26 mouse cellular contexts compared by ENCODE assay signal in the genomic region with DNA sequence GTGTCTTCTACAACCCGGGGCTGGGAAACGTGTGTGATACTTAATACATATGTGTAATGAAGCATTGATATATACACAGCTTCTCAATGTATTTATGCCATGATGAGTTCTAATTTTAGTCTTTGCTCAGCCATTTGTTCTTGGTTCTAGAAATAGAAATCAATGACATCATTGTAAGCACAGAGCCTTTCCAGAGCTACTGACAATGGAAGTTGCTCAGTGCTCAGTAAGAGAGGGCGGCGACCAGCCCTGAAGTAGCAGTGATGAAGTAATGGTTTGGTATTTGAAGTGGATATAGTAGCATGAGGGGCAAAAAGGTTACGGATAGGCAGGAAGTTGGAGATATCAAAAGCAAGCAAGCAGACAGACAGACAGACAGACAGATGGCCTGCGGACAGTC.
A peak's percentile ranks its signal among the peaks of the same experiment; 100 is the strongest.
DNase-seq lines count a peak whose midpoint lies in the region; ATAC-seq and TF ChIP-seq lines count a peak whose summit lies in the region.
"Had no signal": no experiment of that assay in that cellular context is flagged by ENCODE, and none has a peak within 500 bp of the region (broad histone marks: within the 10 kb centered on the region; RNA-seq: fewer than 3 reads in every experiment).

No protein-coding gene starts in this region.

- 60% methylated on average over 6 of the region's 6 CpGs for WGBS in heart, embryonic 10.5 days
- 47% methylated on average over 6 of the region's 6 CpGs for WGBS in heart, embryonic 13.5 days
- 49% methylated on average over 6 of the region's 6 CpGs for WGBS in heart, embryonic 16.5 days
- WGBS in heart, adult 2 months, result 43% methylated on average over 6 of the region's 6 CpGs
- WGBS in lung, postnatal 0 days, result 60% methylated on average over 6 of the region's 6 CpGs
- WGBS in lung, adult 2 months, result 54% methylated on average over 6 of the region's 6 CpGs

- no peak for TF ChIP-seq EP300 in heart, adult 2 months (IDR thresholded peaks at IDR 0.05; ENCODE audit: insufficient read depth, low read depth, low read length)
- no peak for TF ChIP-seq EP300 in lung, postnatal 0 days (IDR thresholded peaks at IDR 0.05)

- H3K9me3 ChIP-seq in heart, embryonic 10.5 days, result no peaks in the 10 kb centered on the region
- H3K9me3 ChIP-seq in heart, embryonic 13.5 days, result 0 out of 2 replicates have a peak, but pooled peaks cover 8% of the 10 kb centered on the region
- H3K9me3 ChIP-seq in heart, embryonic 16.5 days (replicated peaks; ENCODE audit: control insufficient read depth, low read length), result 0 out of 2 replicates have a peak, but pooled peaks cover 3% of the 10 kb centered on the region
- no peaks in the 10 kb centered on the region for H3K9me3 ChIP-seq in lung, postnatal 0 days (ENCODE audit: low read length)
- H3K9me3 ChIP-seq: embryonic facial prominence, embryonic 10.5 days; embryonic facial prominence, embryonic 13.5 days; forebrain, embryonic 12.5 days; forebrain, embryonic 15.5 days; hindbrain, embryonic 12.5 days; hindbrain, embryonic 15.5 days had no signal

- DNase-seq in heart, embryonic 10.5 days (ENCODE audit: low spot score), result no peak
- no peak for DNase-seq in heart, adult 18-20 months
- no peak for DNase-seq in heart, postnatal 25 days (ENCODE audit: low spot score)
- no peak for DNase-seq in heart, adult 2 months
- DNase-seq in lung, postnatal 0 days (ENCODE audit: low spot score), result peak; percentile 12
- no peak for DNase-seq in lung, adult 2 months
- DNase-seq: adrenal gland, adult 8-10 months; adrenal gland, postnatal 25 days; cerebellum, adult 11-12 months; cerebellum, adult 8-10 months; cerebellum, postnatal 10 days; cerebellum, postnatal 36 days; embryo, embryonic 11 days; gastrocnemius, postnatal 25 days; kidney, adult 2 months had no signal

- peaks cover 13% of the 10 kb centered on the region for H3K4me1 ChIP-seq in heart, embryonic 10.5 days
- H3K4me1 ChIP-seq in heart, embryonic 13.5 days, result peaks cover 31% of the 10 kb centered on the region
- H3K4me1 ChIP-seq in heart, embryonic 16.5 days (ENCODE audit: control insufficient read depth, insufficient read depth, low read length), result peaks cover 15% of the 10 kb centered on the region
- no peaks in the 10 kb centered on the region for H3K4me1 ChIP-seq in heart, adult 2 months (ENCODE audit: control insufficient read depth, insufficient read depth, low read length)
- no peaks in the 10 kb centered on the region for H3K4me1 ChIP-seq in lung, postnatal 0 days (ENCODE audit: insufficient read depth, low read depth, low read length)
- H3K4me1 ChIP-seq in lung, adult 2 months (ENCODE audit: control insufficient read depth, insufficient read depth, low read length), result no peaks in the 10 kb centered on the region
- H3K4me1 ChIP-seq: embryonic facial prominence, embryonic 10.5 days; forebrain, embryonic 12.5 days; hindbrain, embryonic 12.5 days; hindbrain, embryonic 15.5 days had no signal

- H3K9ac ChIP-seq in heart, embryonic 13.5 days, result no peak overlapping the region
- no peak overlapping the region for H3K9ac ChIP-seq in heart, embryonic 16.5 days (ENCODE audit: low read length)
- H3K9ac ChIP-seq in heart, adult 2 months (ENCODE audit: low read depth, low read length), result no peak overlapping the region
- no peak overlapping the region for H3K9ac ChIP-seq in lung, postnatal 0 days (replicated peaks; ENCODE audit: low read depth)
- H3K9ac ChIP-seq: embryonic facial prominence, embryonic 13.5 days; forebrain, embryonic 12.5 days; forebrain, embryonic 15.5 days; hindbrain, embryonic 12.5 days; hindbrain, embryonic 15.5 days had no signal

- no peak for TF ChIP-seq POLR2A in heart, adult 2 months (IDR thresholded peaks at IDR 0.05; ENCODE audit: insufficient read depth, low read depth, low read length)
- TF ChIP-seq POLR2A in lung, adult 2 months (IDR thresholded peaks at IDR 0.05; ENCODE audit: borderline replicate concordance, extremely low read depth, low read depth, low read length), result no peak

- intact Hi-C loops in heart, postnatal 25 days (cut with DNase I), result no loop called here
- intact Hi-C loops in heart, adult 2 months (cut with DNase I), result no loop called here

- no peaks in the 10 kb centered on the region for H3K79me2 ChIP-seq in heart, adult 2 months (replicated peaks; ENCODE audit: control insufficient read depth, insufficient read depth, low read length)

- H3K27ac ChIP-seq in heart, embryonic 10.5 days, result peak overlapping the region; percentile 74; the same call in 1 of the 2 replicates
- H3K27ac ChIP-seq in heart, embryonic 13.5 days (replicated peaks), result peak overlapping the region; percentile 76
- H3K27ac ChIP-seq in heart, embryonic 16.5 days (ENCODE audit: low read length), result peak overlapping the region; percentile 53
- no peak overlapping the region for H3K27ac ChIP-seq in heart, adult 2 months
- no peak overlapping the region for H3K27ac ChIP-seq in lung, postnatal 0 days (ENCODE audit: low read length)
- H3K27ac ChIP-seq: embryonic facial prominence, embryonic 10.5 days; embryonic facial prominence, embryonic 13.5 days; forebrain, embryonic 12.5 days; forebrain, embryonic 15.5 days; hindbrain, embryonic 12.5 days; hindbrain, embryonic 15.5 days had no signal

- H3K4me3 ChIP-seq in heart, embryonic 10.5 days, result no peak overlapping the region
- H3K4me3 ChIP-seq in heart, embryonic 13.5 days, result no peak overlapping the region
- no peak overlapping the region for H3K4me3 ChIP-seq in heart, embryonic 16.5 days (ENCODE audit: low read length)
- no peak overlapping the region for H3K4me3 ChIP-seq in heart, adult 2 months
- H3K4me3 ChIP-seq in lung, postnatal 0 days (ENCODE audit: low read depth, low read length), result no peak overlapping the region
- H3K4me3 ChIP-seq in lung, adult 2 months (replicated peaks; ENCODE audit: extremely low read depth, low read depth, low read length), result no peak overlapping the region
- H3K4me3 ChIP-seq: embryonic facial prominence, embryonic 10.5 days; embryonic facial prominence, embryonic 13.5 days; erythroblast, embryonic 14.5 days; forebrain, embryonic 12.5 days; forebrain, embryonic 15.5 days; hindbrain, embryonic 12.5 days; hindbrain, embryonic 15.5 days had no signal

- H3K27me3 ChIP-seq in heart, embryonic 10.5 days (ENCODE audit: insufficient read depth, poor library complexity, severe bottlenecking), result no peaks in the 10 kb centered on the region
- H3K27me3 ChIP-seq in heart, embryonic 13.5 days (replicated peaks), result no peaks in the 10 kb centered on the region
- no peaks in the 10 kb centered on the region for H3K27me3 ChIP-seq in heart, embryonic 16.5 days (ENCODE audit: control insufficient read depth, insufficient read depth, low read length)
- no peaks in the 10 kb centered on the region for H3K27me3 ChIP-seq in heart, adult 2 months (ENCODE audit: control insufficient read depth, insufficient read depth, low read length)
- H3K27me3 ChIP-seq in lung, postnatal 0 days (replicated peaks; ENCODE audit: insufficient read depth, low read length), result no peaks in the 10 kb centered on the region
- H3K27me3 ChIP-seq: embryonic facial prominence, embryonic 13.5 days; forebrain, embryonic 12.5 days; forebrain, embryonic 15.5 days; hindbrain, embryonic 12.5 days; hindbrain, embryonic 15.5 days had no signal

- no peaks in the 10 kb centered on the region for H3K36me3 ChIP-seq in heart, embryonic 10.5 days
- H3K36me3 ChIP-seq in heart, embryonic 13.5 days, result no peaks in the 10 kb centered on the region
- no peaks in the 10 kb centered on the region for H3K36me3 ChIP-seq in heart, embryonic 16.5 days (ENCODE audit: control insufficient read depth, insufficient read depth)
- no peaks in the 10 kb centered on the region for H3K36me3 ChIP-seq in heart, adult 2 months (ENCODE audit: control insufficient read depth, insufficient read depth, low read length)
- no peaks in the 10 kb centered on the region for H3K36me3 ChIP-seq in lung, postnatal 0 days (ENCODE audit: insufficient read depth, low read length)
- H3K36me3 ChIP-seq: embryonic facial prominence, embryonic 10.5 days; embryonic facial prominence, embryonic 13.5 days; forebrain, embryonic 12.5 days; forebrain, embryonic 15.5 days; hindbrain, embryonic 12.5 days; hindbrain, embryonic 15.5 days had no signal

- TF ChIP-seq CTCF in heart, adult 2 months (IDR thresholded peaks at IDR 0.05), result no peak
- TF ChIP-seq CTCF in lung, postnatal 0 days (IDR thresholded peaks at IDR 0.05), result no peak
- TF ChIP-seq CTCF in lung, adult 2 months (IDR thresholded peaks at IDR 0.05; ENCODE audit: insufficient read depth, low read length), result no peak

- H3K4me2 ChIP-seq in heart, embryonic 13.5 days, result no peak overlapping the region
- H3K4me2 ChIP-seq in heart, embryonic 16.5 days (ENCODE audit: low read depth, low read length), result no peak overlapping the region
- no peak overlapping the region for H3K4me2 ChIP-seq in lung, postnatal 0 days (replicated peaks; ENCODE audit: low read depth, low read length)
- H3K4me2 ChIP-seq: embryonic facial prominence, embryonic 13.5 days; forebrain, embryonic 12.5 days; forebrain, embryonic 15.5 days; hindbrain, embryonic 12.5 days; hindbrain, embryonic 15.5 days had no signal

- no peak; the same call in 1 of the 2 replicates for ATAC-seq in heart, embryonic 13.5 days (ENCODE audit: extremely low read depth, insufficient number of reproducible peaks, low FRiP score, low TSS enrichment)
- peak; percentile 77 for ATAC-seq in heart, embryonic 16.5 days (replicated peaks; ENCODE audit: extremely low read depth, insufficient read depth, low FRiP score)
- ATAC-seq in lung, postnatal 0 days, result peak; percentile 69
- ATAC-seq: activated CD4-positive, CD25-positive, alpha-beta regulatory T cell, adult 4 months; forebrain, embryonic 15.5 days; intestine, postnatal 0 days had no signal

Comparison
In these comparisons a context has a peak if more than half of its experiments do, and no peak if none do; other contexts are left out.
1. H3K27ac ChIP-seq: peak in heart, embryonic 10.5 days (single experiment), heart, embryonic 13.5 days (single experiment) and heart, embryonic 16.5 days (single experiment); none in heart, adult 2 months (single experiment) and lung, postnatal 0 days (single experiment).